Mouse (Mus musculus): ENCODE measurements around the gene Olfr1331. TPM values are rescaled to one million over a fixed set of nuclear protein-coding genes. Genes with fewer than 3 reads are reported as not detected.
"Not testable (repeated sequence)": the region's sequence is repeated elsewhere in the genome, so short reads cannot be mapped to it uniquely, and the experiment has no call there.

Olfr1331 gene
- not detected in 2 replicates for polyA plus RNA-seq (2012; rRNA removed)

DNA sequence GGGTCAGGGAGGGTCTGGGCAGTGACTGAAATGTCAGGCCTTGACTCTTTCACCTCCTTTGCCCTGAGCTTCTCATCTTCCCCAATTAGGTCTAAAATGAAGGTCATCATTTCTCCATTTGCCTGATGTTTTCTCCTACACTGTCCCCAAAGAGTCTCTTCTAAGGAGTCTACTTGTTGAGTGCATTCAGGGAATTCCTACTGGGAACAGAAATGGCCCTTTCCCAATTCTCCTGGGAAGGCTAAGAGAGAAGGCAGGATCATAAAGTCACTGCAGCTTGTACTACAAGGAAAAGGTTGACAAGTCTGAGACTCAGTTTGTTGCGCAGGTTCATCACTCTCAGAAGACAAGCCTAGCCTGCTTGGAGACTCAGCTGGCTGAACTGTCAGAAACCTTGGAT is at the start of gene Olfr1331:
Gene Olfr1331 (plus strand): TSS at position 301 of the 400 bp plus-strand sequence.
- Histone ChIP-seq H3K4me1 (ENCODE audit: control insufficient read depth, insufficient read depth, low read length) (no peaks in the 10 kb centered on the region), H3K4me3 (replicated peaks; ENCODE audit: extremely low read depth, low read depth, low read length) (no peak within 1 kb of the TSS)
- no peak for DNase-seq
- 90% methylated on average over 1 of the region's 1 CpGs for WGBS
- TF ChIP-seq CTCF (IDR thresholded peaks at IDR 0.05; ENCODE audit: insufficient read depth, low read length) (no peak), POLR2A (IDR thresholded peaks at IDR 0.05; ENCODE audit: borderline replicate concordance, extremely low read depth, low read depth, low read length) (no peak)

DNA sequence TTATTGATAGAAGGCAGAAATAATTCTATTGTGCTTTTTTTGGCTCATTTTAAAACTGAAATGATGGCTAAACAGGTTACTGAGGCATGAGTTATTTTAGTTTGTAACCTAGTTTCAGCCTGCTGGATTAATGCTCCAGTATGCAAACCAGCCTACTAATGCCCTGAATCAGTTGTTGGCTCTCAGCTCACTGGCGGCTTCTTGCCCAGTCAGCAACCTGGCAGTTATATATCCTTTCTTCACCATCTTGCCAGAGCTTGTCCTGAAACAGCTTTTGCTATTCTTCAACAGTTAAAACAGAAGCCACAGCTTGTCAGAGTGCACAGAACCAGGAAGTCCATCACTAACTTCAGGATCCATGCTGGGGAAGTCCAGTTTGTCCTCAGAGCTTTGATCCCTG is 45.5 kb upstream of the Olfr1331 start:
- TF ChIP-seq CTCF (IDR thresholded peaks at IDR 0.05; ENCODE audit: insufficient read depth, low read length) (no peak), POLR2A (IDR thresholded peaks at IDR 0.05; ENCODE audit: borderline replicate concordance, extremely low read depth, low read depth, low read length) (no peak)
- Histone ChIP-seq H3K4me3 (replicated peaks; ENCODE audit: extremely low read depth, low read depth, low read length) (no peak overlapping the region), H3K4me1 (ENCODE audit: control insufficient read depth, insufficient read depth, low read length) (no peaks in the 10 kb centered on the region)
- DNase-seq: no peak
- 97% methylated on average over 1 of the region's 1 CpGs for WGBS

DNA sequence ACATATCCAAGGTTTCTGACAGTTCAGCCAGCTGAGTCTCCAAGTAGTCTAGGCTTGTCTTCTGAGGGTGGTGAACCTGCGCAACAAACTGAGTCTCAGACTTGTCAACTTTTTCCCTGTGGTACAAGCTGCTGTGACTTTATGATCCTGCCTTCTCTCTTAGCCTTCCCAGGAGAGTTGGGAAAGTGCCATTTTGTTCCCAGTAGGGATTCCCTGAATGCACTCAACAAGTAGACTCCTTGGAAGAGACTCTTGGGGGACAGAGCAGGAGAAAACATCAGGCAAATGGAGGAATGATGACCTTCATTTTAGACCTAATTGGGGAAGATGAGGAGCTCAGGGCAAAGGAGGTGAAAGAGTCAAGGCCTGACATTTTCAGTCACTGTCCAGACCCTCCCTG is 28.3 kb upstream of the Olfr1331 start, which contains the start of gene Olfr1333:
Gene Olfr1333 (minus strand): TSS at position 101 of the 400 bp plus-strand sequence.
- Histone ChIP-seq H3K4me3 (replicated peaks; ENCODE audit: extremely low read depth, low read depth, low read length) (no peak within 1 kb of the TSS), H3K4me1 (ENCODE audit: control insufficient read depth, insufficient read depth, low read length) (no peaks in the 10 kb centered on the region)
- DNase-seq: no peak
- TF ChIP-seq CTCF (IDR thresholded peaks at IDR 0.05; ENCODE audit: insufficient read depth, low read length) (no peak), POLR2A (IDR thresholded peaks at IDR 0.05; ENCODE audit: borderline replicate concordance, extremely low read depth, low read depth, low read length) (no peak)
- 98% methylated on average over 1 of the region's 1 CpGs for WGBS

DNA sequence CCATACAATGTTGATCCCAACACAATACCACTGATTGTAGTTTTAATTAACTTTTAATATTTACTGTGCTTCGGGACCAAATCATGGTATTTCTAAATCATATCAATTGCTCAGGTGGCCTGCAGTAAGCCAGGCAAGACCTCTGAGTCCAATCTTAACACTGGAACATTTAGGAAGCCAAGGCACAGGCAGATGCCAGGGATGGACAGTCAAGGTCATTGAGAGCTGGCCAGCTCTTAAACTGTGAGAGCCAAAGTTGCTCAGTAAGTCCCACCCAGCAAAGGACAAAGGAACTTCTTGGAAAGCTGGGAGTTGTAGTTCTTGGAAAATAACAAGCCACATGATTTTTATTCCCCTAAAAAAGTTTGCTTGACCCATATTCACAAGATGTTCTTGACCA is 2.7 kb upstream of the Olfr1331 start:
- 78% methylated on average over 1 of the region's 1 CpGs for WGBS
- Histone ChIP-seq H3K4me3 (replicated peaks; ENCODE audit: extremely low read depth, low read depth, low read length) (no peak overlapping the region), H3K4me1 (ENCODE audit: control insufficient read depth, insufficient read depth, low read length) (no peaks in the 10 kb centered on the region)
- TF ChIP-seq POLR2A (IDR thresholded peaks at IDR 0.05; ENCODE audit: borderline replicate concordance, extremely low read depth, low read depth, low read length) (no peak), CTCF (IDR thresholded peaks at IDR 0.05; ENCODE audit: insufficient read depth, low read length) (no peak)
- DNase-seq: no peak

DNA sequence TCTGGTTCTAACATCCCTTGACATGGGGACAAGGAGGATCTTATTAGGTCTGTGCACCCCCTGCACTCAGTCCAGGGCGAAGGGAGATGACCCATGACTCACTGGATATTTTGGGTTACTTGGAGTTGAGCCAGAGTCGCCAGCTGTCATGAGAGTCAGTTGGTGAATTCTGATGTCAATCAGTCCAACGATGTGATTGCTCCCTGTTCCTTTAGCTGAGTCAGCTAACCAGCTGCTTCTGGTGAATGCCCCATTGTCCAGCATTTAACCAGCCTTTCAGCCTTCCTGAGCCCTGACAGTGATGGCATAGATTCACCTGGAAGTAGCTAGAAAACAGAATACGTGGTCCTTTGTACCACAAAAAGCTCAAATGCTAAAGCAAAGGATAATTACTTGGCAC is 1.7 kb upstream of the Olfr1331 start:
- H3K4me3 ChIP-seq (replicated peaks; ENCODE audit: extremely low read depth, low read depth, low read length): no peak overlapping the region
- DNase-seq: no peak
- WGBS: 57% methylated on average over 4 of the region's 4 CpGs
- TF ChIP-seq POLR2A (IDR thresholded peaks at IDR 0.05; ENCODE audit: borderline replicate concordance, extremely low read depth, low read depth, low read length): no peak
- TF ChIP-seq CTCF (IDR thresholded peaks at IDR 0.05; ENCODE audit: insufficient read depth, low read length): no peak
- no peaks in the 10 kb centered on the region for H3K4me1 ChIP-seq (ENCODE audit: control insufficient read depth, insufficient read depth, low read length)

DNA sequence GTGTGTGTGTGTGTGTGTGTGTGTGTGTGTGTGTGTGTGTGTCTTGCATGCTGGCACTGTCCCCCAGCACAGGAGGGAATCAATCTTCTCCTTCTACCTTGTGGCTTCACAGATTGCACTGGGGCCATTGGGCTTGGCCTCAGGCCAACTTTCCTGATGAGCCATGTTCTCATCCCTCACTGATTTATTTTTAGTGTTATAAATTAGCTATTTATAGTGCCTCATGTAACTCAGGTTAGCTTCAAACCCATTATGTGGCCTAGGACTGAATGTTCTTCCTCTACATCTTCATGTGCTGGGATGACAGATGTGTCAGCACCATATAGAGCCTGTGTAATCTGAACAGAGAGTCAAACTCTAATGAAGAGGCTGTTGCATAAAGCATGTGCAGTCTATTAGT is 3.1 kb downstream of the Olfr1331 start:
- TF ChIP-seq POLR2A (IDR thresholded peaks at IDR 0.05; ENCODE audit: borderline replicate concordance, extremely low read depth, low read depth, low read length) (no peak), CTCF (IDR thresholded peaks at IDR 0.05; ENCODE audit: insufficient read depth, low read length) (no peak)
- Histone ChIP-seq H3K4me3 (replicated peaks; ENCODE audit: extremely low read depth, low read depth, low read length) (no peak overlapping the region), H3K4me1 (ENCODE audit: control insufficient read depth, insufficient read depth, low read length) (no peaks in the 10 kb centered on the region)
- no peak for DNase-seq

DNA sequence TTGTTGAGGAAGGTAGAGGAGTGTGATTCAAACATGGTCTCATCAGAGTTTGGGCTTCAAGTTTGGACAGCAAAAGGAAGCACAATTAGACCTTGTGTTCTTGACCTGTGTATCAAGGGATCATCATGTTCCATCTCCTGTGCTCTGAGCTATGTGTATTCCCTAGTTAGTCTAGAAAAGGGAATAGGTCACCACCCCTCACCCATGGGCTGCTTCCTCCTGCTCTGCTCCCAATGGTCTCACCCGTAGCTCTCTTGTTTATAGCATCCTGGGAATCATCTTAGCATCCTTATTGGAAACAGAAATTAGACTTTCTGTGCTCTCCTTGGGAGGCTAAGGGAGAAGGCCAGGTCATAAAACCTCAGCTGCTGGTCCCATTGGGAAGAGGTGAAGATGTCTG is 23.8 kb downstream of the Olfr1331 start, which contains the start of gene Olfr1330:
Gene Olfr1330 (plus strand): TSS at position 301 of the 400 bp plus-strand sequence.
- WGBS: 75% methylated on average over 1 of the region's 1 CpGs
- H3K4me1 ChIP-seq (ENCODE audit: control insufficient read depth, insufficient read depth, low read length): no peaks in the 10 kb centered on the region
- TF ChIP-seq POLR2A (IDR thresholded peaks at IDR 0.05; ENCODE audit: borderline replicate concordance, extremely low read depth, low read depth, low read length) (no peak), CTCF (IDR thresholded peaks at IDR 0.05; ENCODE audit: insufficient read depth, low read length) (no peak)
- DNase-seq: no peak
- H3K4me3 ChIP-seq (replicated peaks; ENCODE audit: extremely low read depth, low read depth, low read length): no peak within 1 kb of the TSS

DNA sequence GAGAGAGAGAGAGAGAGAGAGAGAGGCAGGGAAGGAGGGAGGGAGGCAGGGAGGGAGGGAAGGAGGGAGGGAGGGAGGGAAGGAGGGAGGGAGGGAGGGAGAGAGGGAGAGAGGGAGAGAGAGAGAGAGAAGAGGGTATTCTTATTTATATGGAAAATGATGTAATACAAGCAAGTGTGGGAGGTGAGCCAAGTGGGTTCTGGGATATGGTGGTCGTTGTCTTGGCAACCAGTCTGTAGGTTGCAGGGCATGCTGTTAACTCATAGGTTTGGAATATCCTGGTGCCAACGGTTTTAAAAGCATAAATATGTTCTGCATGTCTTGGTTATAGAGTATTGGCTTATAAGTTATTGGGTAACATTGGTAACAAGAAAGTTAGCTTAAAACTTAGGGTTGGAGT is 37.5 kb downstream of the Olfr1331 start:
- Histone ChIP-seq H3K4me3 (replicated peaks; ENCODE audit: extremely low read depth, low read depth, low read length) (no peak overlapping the region), H3K4me1 (ENCODE audit: control insufficient read depth, insufficient read depth, low read length) (no peaks in the 10 kb centered on the region)
- DNase-seq: no peak
- no peak for TF ChIP-seq CTCF (IDR thresholded peaks at IDR 0.05; ENCODE audit: insufficient read depth, low read length)
- no peak for TF ChIP-seq POLR2A (IDR thresholded peaks at IDR 0.05; ENCODE audit: borderline replicate concordance, extremely low read depth, low read depth, low read length)
- WGBS: 58% methylated on average over 2 of the region's 2 CpGs

DNA sequence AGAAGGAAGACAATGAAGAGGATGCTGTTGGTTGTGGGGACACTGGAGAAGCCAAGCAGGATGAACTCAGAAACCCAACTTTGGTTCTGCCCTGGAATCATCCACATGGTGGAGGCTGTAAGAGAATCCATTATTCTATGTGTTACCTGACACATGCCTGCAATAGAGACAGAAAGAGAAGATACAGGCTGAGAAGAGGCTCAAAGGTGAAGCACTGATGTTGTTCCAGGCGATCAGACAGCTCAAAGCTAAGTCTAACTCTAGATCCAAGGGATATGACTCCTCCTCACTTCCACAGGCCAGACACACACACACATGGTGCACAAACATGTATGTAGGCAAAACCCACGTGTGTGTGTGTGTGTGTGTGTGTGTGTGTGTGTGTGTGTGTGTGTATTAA is 52.9 kb downstream of the Olfr1331 start, which contains the start of gene Olfr1329:
Gene Olfr1329 (minus strand): TSS at position 101 of the 400 bp plus-strand sequence.
- WGBS: 58% methylated on average over 2 of the region's 2 CpGs
- DNase-seq; H3K4me3 ChIP-seq (replicated peaks; ENCODE audit: extremely low read depth, low read depth, low read length); H3K4me1 ChIP-seq (ENCODE audit: control insufficient read depth, insufficient read depth, low read length): not testable (repeated sequence)

Other genes with a start within 250 kb of the Olfr1331 start
- 1.3 and 2.5 TPM in 2 replicates for gene Cfap57, start 243.9 kb upstream of the Olfr1331 start, polyA plus RNA-seq (2012; rRNA removed)
- 19.7 and 21.6 TPM in 2 replicates for gene Ebna1bp2, start 243.8 kb upstream of the Olfr1331 start, polyA plus RNA-seq (2012; rRNA removed)
- gene Olfr62, start 205.7 kb upstream of the Olfr1331 start, polyA plus RNA-seq (2012; rRNA removed): not detected in 2 replicates
- gene Olfr1342, start 171.9 kb upstream of the Olfr1331 start, polyA plus RNA-seq (2012; rRNA removed): 7.2 and 12.8 TPM in 2 replicates
- gene Olfr1341, start 161.1 kb upstream of the Olfr1331 start, polyA plus RNA-seq (2012; rRNA removed): not detected in 2 replicates
- gene Olfr1340, start 144.5 kb upstream of the Olfr1331 start, polyA plus RNA-seq (2012; rRNA removed): not detected in 2 replicates
- gene Olfr1339, start 132.5 kb upstream of the Olfr1331 start, polyA plus RNA-seq (2012; rRNA removed): not detected in 2 replicates
- gene Olfr1338, start 105.9 kb upstream of the Olfr1331 start, polyA plus RNA-seq (2012; rRNA removed): not detected in 2 replicates
- gene Olfr1337, start 82.1 kb upstream of the Olfr1331 start, polyA plus RNA-seq (2012; rRNA removed): not detected in 2 replicates
- not detected in 2 replicates for gene Olfr1335, start 54.7 kb upstream of the Olfr1331 start, polyA plus RNA-seq (2012; rRNA removed)
- not detected in 2 replicates for gene Olfr1333, start 28.4 kb upstream of the Olfr1331 start, polyA plus RNA-seq (2012; rRNA removed)
- not detected in 2 replicates for gene Olfr1330, start 23.9 kb downstream of the Olfr1331 start, polyA plus RNA-seq (2012; rRNA removed)
- gene Olfr1329, start 52.8 kb downstream of the Olfr1331 start, polyA plus RNA-seq (2012; rRNA removed): not detected in 2 replicates
- gene Olfr1328, start 74.0 kb downstream of the Olfr1331 start, polyA plus RNA-seq (2012; rRNA removed): not detected in 2 replicates
- not detected in 2 replicates for gene Lao1, start 96.9 kb downstream of the Olfr1331 start, polyA plus RNA-seq (2012; rRNA removed)
- gene Slc2a1, start 244.1 kb downstream of the Olfr1331 start, polyA plus RNA-seq (2012; rRNA removed): 32.0 and 39.0 TPM in 2 replicates